Mouse (Mus musculus) spleen, postnatal 36 days (tissue): ENCODE measurements around the gene Tmub2.

Experiments used
- DNase-seq, 2 experiments: peaks; one replicate each; pipeline ENCODE4 v3.0.0; 2022; ENCODE audit warnings: low spot score in 2 of 2, mixed read lengths in 1 of 2

Gene Tmub2

GRCm38 (mm10) chr11:102308104-102308503 is 23.4 kb downstream of the Tmub2 start:
- no peak for DNase-seq

GRCm38 (mm10) chr11:102308979-102309378 is 24.2 kb downstream of the Tmub2 start:
- DNase-seq: peak; percentile 95 to 96

- DNase-seq: no peak
Observed at GRCm38 (mm10) chr11:102309821-102310617, 25.3 kb downstream of the Tmub2 start.

- DNase-seq: no peak
Observed at GRCm38 (mm10) chr11:102310768-102311695, 26.3 kb downstream of the Tmub2 start.

- no peak for DNase-seq
Observed at GRCm38 (mm10) chr11:102311966-102312365, 27.2 kb downstream of the Tmub2 start.

GRCm38 (mm10) chr11:102312586-102312985 is 27.9 kb downstream of the Tmub2 start:
- DNase-seq: no peak

GRCm38 (mm10) chr11:102314321-102314720 is 29.6 kb downstream of the Tmub2 start:
- DNase-seq: no peak

GRCm38 (mm10) chr11:102315690-102316571 is 31.2 kb downstream of the Tmub2 start:
- DNase-seq: peak; percentile 59 to 64

GRCm38 (mm10) chr11:102316572-102317297 is 32.0 kb downstream of the Tmub2 start:
- peak; percentile 93 to 94 for DNase-seq

- DNase-seq: peak; percentile 61 to 67
Observed at GRCm38 (mm10) chr11:102317298-102317900, 32.7 kb downstream of the Tmub2 start.

GRCm38 (mm10) chr11:102317901-102318575 is 33.3 kb downstream of the Tmub2 start:
- DNase-seq: peak; percentile 66 to 77

- peak; percentile 56 to 63 for DNase-seq
Observed at GRCm38 (mm10) chr11:102318576-102319409, 34.1 kb downstream of the Tmub2 start.

GRCm38 (mm10) chr11:102319410-102319792 is 34.7 kb downstream of the Tmub2 start, which contains the start of gene Ubtf:
TSS of gene Ubtf (minus strand) at chr11:102319742.
- peak; percentile 76 to 78 for DNase-seq

GRCm38 (mm10) chr11:102319941-102320685 is 35.4 kb downstream of the Tmub2 start:
- peak; percentile 79 to 83 for DNase-seq

GRCm38 (mm10) chr11:102320686-102321005 is 35.9 kb downstream of the Tmub2 start:
- DNase-seq: no peak

- no peak for DNase-seq
Observed at GRCm38 (mm10) chr11:102321931-102322330, 37.2 kb downstream of the Tmub2 start.

GRCm38 (mm10) chr11:102323516-102323915 is 38.8 kb downstream of the Tmub2 start:
- no peak for DNase-seq

- DNase-seq: no peak
Observed at GRCm38 (mm10) chr11:102327250-102327649, 42.5 kb downstream of the Tmub2 start.
